In the genomic region with DNA sequence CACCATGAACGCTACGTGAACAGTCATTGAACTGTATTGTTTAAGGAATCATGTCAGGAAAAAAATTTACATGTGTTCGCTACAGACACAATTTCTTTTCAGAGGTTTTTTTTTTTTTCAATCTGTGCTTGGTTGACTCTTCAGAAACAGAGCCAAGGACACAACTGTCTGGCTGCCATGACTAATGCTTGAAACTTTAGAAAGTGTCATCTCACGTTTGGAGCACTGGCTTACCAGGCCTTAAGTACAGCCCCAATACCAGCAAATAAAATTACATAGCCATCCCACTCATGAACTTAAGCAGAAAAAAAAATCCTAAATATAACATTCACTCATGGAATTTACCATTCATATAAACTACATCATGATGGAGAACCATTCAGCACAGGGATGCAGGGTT, we compare ENCODE assay signal across 19 mouse cellular contexts.
DNase-seq lines count a peak whose midpoint lies in the region; ATAC-seq lines count a peak whose summit lies in the region.
"Had no signal": no experiment of that assay in that cellular context is flagged by ENCODE, and none has a peak within 500 bp of the region (broad histone marks: within the 10 kb centered on the region; RNA-seq: fewer than 3 reads in every experiment).

No protein-coding gene starts in this region.

- DNase-seq in adrenal gland, adult (ENCODE audit: inconsistent age in 2 of 2, low spot score in 1 of 2), result peak; percentile 37 to 67
- no peak for DNase-seq in adrenal gland, postnatal 25 days
- DNase-seq in frontal cortex, adult 2 months (ENCODE audit: extremely low spot score in 1 of 2, low spot score in 1 of 2), result no peak
- peak; percentile 56 for DNase-seq in brain, adult 2 months (ENCODE audit: low read depth, low spot score)
- DNase-seq: adrenal gland, postnatal 10 days; B cell, adult 2 months; cerebellum, adult 11 months; cerebellum, adult 18-20 months; cerebellum, adult 8-10 months; cerebellum, adult 9-11 months; cerebellum, postnatal 14 days; cerebellum, postnatal 36 days; forebrain, postnatal 0 days had no signal

- ATAC-seq in frontal cortex, adult (ENCODE audit: low TSS enrichment), result peak; percentile 55; the same call in 1 of the 2 replicates
- ATAC-seq: activated CD4-positive, CD25-positive, alpha-beta regulatory T cell, adult 4 months; CD4-positive, CD25-positive, alpha-beta regulatory T cell, adult 4 months; forebrain, embryonic 13.5 days; forebrain, embryonic 15.5 days; forebrain, postnatal 0 days; Patski had no signal

Comparison
In these comparisons a context has a peak if more than half of its experiments do, and no peak if none do; other contexts are left out.
1. DNase-seq: peak in adrenal gland, adult (2 of 2) and brain, adult 2 months (single experiment); none in adrenal gland, postnatal 25 days (single experiment) and frontal cortex, adult 2 months (0 of 2).